Mouse (Mus musculus) cerebral cortex, adult 2 months (tissue): ENCODE measurements around the gene Kif5a.

Experiments
- WGBS: fragments of 180-500 bp; shearing (Covaris S2); methylation state at CpG from one replicate; pipeline ENCODE4 v1.1.7; 2018; 5-methylcytosine and 5-hydroxymethylcytosine counted together

The Kif5a gene

DNA sequence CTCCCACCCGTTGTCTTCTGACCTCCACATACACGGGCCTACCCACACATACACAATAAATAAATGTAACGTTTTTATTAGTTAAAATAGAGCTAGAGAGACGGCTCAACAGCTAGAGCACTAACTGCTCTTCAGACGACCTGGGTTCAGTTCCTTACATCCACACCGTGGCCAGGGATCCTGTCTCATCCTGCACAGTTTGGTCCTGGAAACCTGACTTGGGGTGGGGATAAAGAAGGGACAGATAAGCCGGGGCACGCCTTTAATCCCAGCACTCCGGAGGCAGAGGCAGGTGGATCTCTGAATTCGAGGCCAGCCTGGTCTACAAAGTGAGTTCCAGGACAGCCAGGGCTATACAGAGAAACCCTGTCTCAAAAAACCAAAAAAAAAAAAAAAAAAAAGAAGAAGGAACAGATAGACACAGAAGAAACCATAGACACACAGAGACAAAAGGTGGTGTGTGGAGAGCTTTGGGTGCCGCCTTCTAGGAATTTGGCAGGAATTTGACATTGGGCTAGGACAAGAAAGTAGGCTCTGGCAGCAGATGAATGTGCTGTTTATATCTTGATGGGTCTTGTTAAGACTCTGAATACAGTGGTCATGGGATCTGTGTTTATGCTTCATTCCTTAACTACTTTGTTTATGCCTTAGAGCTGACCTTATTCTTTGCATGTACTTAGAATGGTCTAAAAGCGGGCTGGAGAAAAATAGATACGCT, 49.3 kb downstream of the Kif5a start:
- 87% methylated on average over 13 of the region's 13 CpGs for WGBS

DNA sequence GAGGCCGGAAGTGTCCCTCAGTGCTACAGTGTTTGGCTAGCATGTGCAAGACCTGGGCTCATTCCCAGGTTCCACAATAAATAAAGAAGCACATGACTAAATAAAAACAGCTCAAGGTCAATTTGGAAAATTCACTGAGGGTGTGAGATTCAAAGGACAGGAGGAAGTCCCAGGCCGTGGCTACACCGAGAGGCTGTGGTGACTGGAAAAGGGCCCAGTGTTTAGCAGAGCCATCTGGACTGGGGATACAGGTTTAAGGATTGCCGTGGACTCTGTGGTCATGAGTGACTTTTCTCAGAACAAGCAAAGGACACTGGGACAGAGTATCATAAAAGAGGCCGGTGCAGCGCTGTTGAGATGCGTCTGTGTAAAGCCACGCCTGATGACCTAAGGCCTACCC, 49.9 kb downstream of the Kif5a start:
- 82% methylated on average over 8 of the region's 8 CpGs for WGBS

DNA sequence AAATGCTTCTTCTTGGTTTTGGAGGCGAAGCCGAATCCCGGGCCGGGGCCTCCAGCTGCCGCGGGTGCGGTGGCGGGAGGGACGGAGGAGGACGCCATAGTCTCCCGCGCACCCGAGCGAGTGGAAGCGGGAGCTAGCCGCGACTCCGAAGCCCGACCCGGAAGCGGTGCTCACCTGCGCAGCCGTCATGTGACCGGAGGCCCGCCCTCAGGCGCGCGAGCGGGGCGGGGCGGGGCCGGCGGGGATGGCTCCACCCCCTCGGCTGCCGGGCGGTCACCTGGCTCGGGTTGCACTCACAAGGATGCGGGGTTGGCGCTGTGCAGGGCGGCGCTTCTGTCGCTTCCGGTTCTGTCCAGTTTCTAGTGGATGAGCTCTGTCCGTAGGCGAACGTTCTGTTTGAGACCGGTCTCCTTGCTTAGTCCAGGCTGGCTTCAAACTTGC, 51.7 kb downstream of the Kif5a start, which contains the start of gene Pip4k2c:
Gene Pip4k2c, minus strand, starts transcription at position 172 of the 441 bp plus-strand sequence.
- WGBS: under 1% methylated on average over 47 of the region's 47 CpGs

DNA sequence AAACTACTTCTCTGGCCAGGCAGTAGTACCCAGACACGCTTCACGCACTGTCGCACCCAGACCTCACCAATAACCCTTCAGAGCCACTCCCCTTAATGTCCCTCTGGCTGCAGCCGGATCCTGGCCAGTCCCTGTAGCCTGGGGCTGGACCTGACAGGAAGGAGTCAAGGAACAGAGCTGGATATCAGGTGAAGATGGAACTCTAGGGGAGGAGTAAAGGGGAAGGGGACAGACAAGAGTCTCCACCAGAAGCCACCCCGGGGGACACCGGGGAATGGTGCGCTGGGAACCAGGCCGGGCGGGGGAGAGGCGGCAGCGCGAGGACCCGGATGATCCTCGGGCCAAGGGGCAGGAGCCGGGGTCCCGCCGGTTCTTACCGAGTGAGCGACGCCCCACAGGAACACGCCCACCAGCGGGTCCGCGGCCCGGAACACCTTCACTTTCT, 52.2 kb downstream of the Kif5a start:
- under 1% methylated on average over 25 of the region's 25 CpGs for WGBS

DNA sequence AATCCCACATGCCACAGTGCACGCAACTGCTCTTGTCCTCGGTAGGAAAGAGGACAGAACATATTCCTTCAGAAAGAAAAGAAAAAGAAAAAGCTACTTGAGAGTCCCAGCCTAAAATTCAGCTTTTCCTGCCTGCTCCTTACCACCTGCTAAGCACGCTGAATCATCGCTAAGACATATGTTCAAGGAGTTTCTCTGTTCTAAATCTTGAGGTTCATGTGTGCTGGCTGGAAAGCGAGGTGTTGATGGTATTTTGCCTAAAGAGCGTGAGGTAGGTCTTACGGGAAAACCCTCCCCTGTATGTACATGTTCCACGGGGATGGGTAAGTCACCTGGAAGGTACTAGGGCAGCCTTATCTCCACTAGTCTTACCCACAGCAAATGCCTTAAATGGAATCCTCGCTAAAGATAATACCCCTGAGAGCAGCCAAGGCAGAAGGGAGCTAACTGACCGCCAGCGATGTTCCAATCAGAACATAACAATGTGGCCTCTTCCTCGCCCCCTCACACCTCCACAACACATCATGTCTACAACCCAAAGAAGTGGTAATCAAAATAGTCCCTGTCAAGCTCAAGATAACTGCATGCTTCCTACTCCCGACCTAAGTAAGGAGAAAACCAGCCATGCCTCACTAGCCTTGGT, 53.1 kb downstream of the Kif5a start:
- 50% methylated on average over 13 of the region's 13 CpGs for WGBS

DNA sequence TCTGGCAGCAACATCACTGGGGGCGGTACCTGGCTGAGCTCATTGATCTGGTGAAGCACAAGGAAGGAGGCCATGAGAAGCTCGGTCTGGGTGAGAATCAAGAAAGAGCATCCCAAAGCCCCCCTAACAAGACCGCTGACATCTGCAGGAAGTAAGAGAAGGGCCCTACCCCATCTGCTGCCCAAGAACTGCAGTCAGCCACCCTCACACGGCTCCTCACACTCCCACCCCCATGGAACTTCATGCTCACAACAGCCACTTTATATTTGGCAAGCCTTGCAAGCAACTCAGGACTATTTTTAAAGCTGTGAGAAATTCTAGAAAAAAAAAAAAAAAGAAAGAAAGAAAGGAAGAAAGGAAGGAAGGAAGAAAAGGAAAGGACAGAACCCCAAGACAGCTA, 54.2 kb downstream of the Kif5a start:
- WGBS: 42% methylated on average over 4 of the region's 4 CpGs

DNA sequence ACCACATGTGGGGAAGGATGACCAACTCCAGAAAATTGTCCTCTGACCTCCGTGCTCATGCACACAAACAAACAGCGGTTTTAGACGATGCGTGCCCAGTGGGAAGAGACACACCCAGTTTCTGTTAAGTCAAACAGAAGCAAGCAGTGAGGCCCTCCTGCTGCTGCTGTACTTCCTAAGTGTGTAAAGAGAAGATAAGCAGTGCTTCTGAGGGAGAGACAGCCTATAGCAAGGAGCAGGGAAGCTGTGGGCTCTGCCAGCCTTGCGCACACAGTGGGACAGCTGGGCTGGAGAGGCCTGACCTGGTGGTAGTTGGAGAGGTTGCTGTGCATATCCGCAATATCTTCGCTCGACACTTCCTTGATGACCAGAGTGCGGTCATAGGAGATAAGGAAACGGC, 57.8 kb downstream of the Kif5a start:
- 86% methylated on average over 10 of the region's 10 CpGs for WGBS

DNA sequence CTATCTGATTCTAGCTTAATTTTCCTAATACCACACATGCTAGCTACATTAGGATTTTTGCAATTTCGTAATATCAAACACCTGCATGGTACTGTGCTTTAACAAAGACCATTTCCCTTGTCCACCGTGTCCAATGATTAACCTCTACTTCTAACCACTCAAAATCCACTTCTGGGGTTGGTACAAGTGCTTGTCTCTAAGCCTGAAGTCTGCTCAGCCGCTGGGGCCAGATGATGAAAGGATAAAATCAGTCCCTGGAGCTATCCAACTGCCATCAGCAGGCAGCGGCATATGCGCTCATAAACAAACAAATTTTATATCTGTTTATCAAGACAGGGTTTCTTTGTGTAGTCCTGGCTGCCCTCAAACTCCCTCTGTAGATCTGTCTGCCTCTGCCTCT, 58.6 kb downstream of the Kif5a start:
- WGBS: 94% methylated on average over 5 of the region's 5 CpGs

DNA sequence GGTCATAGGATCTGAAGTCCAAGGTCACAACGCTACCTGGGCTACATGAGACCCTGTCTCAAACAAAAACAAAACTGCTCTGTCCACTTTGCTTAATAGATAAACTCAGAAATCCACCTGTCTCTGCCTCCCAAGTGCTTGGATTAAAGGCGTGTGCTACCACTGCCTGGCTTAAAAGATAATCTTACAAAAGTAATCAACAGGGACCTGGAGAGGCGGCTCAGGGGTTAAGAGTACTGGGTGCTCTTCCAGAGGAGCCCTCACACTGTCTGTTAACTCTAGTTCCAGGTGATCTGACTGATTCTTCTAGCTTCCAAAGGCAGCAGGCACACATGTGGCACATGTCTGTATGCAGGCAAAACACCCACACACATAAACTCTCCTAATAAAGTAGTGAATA, 60.0 kb downstream of the Kif5a start:
- WGBS: 90% methylated on average over 3 of the region's 3 CpGs

DNA sequence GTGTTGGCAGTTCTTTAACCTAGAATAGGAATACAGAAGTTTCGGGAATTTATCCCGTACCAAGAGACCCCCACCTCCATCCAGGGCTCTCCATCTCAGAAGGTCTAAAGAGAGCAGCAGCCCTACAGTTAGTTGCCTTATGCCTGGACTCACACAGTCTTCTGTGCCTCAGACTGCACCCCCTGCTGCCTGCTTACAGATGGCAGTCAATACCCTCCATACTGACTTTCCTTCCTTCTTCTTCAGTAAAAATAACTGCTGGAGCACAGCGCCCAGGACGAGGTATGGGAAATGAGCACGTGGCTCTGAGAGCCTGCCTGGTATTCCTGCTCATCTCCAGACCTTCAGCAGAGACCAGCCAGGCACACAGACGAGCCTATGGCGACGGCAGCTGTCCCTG, 62.9 kb downstream of the Kif5a start:
- 57% methylated on average over 8 of the region's 8 CpGs for WGBS

DNA sequence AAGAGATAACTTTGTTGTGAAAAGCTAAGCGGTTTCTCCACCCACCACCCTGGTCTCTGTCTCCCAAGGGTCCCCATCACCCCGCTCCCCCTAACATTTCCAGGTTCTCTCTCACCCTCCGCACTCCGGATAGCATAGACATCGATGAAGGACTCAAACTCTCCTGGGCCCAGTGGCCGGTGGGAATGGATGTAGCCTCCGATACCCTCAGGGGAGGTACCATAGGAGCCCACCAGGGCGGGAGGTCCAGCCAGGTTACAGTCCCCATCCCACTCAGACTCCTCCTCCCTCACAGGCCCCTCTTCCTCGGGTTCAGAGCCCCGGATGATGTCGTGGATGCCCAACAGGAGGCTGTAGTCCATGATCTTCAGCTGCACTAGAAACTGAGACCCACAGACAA, 63.7 kb downstream of the Kif5a start:
- 77% methylated on average over 11 of the region's 11 CpGs for WGBS

DNA sequence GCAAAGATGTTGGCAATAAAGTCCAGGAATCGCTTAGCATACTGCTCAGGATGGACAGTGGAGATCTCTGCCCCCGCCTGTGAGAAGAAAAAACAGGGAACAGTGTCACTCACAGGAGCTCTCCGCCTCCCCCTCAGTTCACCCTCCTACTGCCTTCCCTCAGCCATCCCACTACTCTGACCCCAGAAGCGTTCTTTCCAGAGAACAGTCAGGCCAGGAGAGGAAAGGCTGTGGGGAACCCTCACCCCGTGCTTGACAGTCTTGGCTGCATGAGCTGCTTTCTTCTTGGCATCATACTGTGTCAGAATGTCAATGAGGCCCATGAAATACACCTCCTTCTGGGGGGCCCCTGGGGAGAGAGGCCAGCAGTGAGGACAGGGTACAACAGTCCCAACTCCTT, 64.1 kb downstream of the Kif5a start:
- 44% methylated on average over 5 of the region's 5 CpGs for WGBS

DNA sequence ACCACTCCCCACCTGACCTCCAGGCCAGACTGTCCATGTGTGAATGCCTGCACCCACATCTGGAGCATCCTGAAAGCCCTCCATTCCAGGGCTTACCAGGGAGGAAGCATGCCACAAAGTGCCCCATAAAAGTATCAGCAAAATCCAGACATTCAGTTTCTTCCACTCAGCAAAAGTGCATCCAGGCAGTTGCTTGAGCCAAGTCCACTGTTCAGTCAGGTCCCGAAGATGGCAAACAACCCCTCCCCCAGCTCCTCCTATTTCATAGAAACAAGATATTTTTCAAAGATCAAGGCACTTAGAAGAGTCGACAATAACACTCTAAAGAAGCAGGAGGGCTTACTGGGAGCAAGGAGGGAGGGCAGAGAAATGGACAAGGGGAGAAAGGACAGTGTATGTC, 64.7 kb downstream of the Kif5a start:
- WGBS: 34% methylated on average over 2 of the region's 2 CpGs

DNA sequence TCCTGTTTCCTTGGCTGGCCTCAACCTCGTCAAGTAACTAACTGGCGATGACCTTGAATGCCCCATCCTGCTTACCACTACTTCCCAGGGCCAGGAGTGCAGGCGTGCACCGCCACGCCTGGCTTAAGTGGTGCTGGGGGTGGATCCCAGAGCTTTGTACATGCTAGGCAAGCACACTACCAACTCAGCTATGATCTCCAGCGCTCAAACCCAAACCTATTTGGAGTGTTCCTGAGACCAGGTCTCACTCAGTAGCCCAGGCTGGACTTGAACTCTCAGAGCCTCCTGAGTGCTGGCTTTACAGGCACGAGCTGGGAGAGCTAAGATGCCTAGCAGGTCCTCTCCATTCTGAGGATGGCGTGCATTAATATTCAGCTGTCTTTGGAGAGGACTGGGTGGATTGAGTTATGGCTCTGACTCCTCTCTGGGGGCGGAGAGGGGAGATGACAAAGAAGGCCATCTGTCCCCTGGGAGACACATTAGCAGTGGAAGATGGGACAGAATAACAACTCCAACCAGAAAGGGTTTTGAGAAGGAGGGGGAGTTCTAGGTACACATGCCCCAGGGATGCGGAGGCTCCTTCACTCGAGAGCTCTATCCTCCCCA, 65.5 kb downstream of the Kif5a start:
- 61% methylated on average over 11 of the region's 11 CpGs for WGBS

DNA sequence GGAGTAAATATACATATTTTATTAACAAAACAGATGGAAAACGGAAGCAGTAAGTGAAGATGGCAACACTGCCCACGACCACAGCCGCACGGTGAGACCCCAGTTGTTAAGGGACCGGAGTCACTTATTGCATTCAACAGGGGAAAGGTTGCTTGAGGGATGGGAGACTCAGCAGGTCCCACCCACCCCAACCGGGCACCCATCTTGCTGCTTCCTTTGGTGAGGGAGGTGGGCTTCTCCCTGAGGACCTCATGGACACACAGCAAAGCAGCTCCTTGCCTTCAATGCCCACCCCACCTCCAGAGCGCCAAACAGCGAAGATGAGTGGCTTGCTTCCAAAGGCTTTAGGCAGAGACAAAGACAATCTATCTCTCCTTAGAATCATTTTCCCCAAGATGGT, 66.0 kb downstream of the Kif5a start:
- 74% methylated on average over 8 of the region's 8 CpGs for WGBS

DNA sequence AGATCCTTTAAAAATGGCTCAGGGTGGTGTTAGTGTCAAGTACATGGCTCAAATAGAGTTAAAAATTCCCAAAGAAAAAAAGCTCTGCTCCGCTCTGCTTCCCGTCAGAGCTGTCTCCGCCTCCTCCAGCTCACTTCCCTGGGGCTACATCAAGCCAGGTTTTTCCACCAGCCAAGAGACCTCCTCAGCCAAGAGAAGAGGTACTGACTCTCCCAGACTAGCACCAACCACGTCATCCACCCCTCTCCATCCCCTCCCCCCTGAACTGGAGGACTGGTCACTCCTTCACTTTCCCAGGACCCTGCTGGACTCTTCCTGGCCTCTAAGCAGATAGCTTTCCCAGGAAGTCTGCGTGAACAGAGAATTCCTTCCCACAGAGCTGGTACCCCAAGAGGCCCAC, 66.8 kb downstream of the Kif5a start:
- 3% methylated on average over 5 of the region's 5 CpGs for WGBS

DNA sequence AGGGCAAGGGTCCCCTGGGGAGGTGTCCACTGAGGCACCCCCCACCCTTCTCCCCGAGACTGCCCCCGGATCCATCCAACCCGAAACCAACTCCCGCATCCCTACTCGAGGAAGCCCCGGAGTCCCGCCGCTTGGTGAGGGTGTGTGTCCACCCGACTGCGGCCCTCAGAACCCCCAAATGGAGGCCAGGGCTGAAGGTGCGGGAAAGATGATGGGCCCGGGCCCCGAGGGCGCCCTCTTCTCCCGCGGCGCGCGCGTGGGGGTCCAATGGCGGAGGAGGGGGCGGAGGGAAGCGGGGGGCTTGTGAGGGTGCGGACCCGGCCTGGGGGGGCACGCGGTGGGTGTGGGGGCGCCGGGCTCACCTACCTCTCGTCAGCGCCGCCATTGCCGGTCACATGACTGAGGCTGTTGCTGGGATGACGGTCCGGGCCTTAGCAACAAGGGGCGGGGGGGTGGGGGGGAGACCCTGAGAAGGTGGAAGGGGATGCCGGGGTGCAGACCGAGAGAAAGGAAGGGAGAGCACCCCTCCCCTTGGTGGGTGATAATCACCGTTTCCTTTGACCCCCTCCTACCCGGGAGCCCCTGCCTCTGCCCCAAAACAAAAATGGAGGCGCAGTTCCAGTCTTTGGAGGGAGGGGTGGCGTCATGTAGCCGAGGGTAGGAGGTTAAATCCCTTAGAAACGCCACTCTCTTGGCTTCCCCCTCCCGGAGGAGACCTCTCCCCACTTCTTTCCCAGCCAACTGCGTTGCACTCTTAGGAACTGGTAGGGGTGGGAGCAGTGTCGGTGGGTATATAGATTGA, 67.6 kb downstream of the Kif5a start, which contains the start of gene Dtx3:
Gene Dtx3, minus strand, starts transcription at position 401 of the 802 bp plus-strand sequence.
- WGBS: 1% methylated on average over 46 of the region's 47 CpGs

DNA sequence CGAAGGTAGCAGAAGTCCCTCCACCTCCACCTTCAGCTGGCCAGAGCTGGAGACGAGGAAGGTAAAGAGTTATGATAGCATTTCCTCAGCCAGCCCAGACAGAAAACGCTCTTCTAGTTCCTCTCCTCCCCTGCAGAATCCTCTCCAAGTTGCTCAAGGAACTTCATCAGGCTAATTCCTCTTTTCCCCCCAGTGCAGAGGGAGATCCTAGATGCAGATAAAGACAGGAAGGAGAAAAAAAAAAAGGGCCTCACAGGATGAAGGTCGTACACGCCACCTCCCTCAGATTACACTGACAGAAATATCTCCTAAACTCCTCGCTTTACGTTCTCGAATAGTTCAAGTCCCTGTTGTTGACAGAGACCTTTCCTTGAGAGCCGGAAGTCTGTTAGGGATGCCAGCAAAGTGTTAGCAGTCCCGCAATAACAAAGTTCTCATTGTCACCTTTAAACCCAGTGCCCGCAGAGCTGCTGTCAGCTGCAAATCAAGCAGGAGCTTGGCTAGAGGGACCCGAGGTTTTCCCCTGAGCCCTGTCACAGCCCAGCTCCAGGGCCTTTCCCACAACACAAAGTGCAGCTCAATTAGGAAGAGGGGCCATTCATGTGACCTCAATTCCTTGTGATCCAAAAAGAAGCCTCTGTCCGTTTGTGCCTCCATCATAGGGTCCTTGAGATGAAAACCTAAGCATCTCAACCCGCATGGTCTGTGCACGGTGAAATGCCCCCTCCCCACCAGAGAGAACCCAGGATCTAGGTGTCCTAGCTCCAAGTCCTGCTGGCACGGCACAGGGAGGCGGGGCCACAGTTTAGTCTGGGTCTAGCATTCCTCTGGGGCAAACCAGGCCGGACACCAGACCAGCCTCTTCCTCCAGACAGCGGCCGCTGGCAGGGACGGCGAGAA, 68.5 kb downstream of the Kif5a start:
- whole genome bisulfite sequencing: 6% methylated on average over 22 of the region's 22 CpGs

DNA sequence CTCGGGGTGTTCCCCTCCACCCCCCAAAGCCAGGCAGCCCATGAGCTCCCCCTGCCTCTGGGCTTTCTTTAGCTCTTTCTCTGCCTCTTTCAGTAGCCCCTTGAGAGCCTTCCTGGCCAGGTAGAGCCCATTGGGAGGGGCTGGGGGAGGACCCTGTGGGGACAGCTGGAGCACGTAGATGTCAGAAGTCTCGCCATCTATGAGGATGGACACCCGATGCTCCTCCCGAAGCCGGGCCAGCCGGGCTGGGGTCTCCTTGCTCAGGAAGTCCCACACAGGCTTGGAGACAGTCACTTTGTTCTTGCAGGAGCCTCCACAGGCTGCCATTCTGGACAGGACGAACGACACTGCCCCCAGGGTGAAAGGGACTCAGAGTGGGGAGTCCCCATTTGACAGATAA, 70.1 kb downstream of the Kif5a start:
- 86% methylated on average over 9 of the region's 9 CpGs for WGBS

DNA sequence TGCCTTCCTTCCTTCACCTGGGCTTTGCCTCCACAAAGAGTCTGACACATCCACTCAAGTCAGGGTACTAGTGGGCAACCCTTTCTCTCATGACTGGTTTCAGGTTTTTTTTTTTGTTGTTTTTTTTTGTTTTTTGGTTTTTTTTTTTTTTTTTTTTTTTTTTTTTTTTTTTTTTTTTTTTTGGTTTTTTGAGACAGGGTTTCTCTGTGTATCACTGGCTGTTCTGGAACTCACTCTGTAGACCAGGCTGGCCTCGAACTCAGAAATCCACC, 71.2 kb downstream of the Kif5a start:
- 77% methylated on average over 1 of the region's 1 CpGs for WGBS
